Mouse (Mus musculus): ENCODE results near the gene Boll.

- TF ChIP-seq ELF1 (IDR thresholded peaks at IDR 0.05; ENCODE audit: low read depth, low read length) (no peak), POLR2A (IDR thresholded peaks at IDR 0.05; ENCODE audit: low read depth, low read length) (no peak), IRF4 (IDR thresholded peaks at IDR 0.05; ENCODE audit: low read depth, low read length) (no peak), ZC3H11A (IDR thresholded peaks at IDR 0.05; ENCODE audit: low read depth, low read length) (no peak), E2F4 (IDR thresholded peaks at IDR 0.05; ENCODE audit: insufficient replicate concordance, low read depth, low read length) (no peak), CTCF (conservative IDR thresholded peaks at IDR 0.05 in 1 of 2, IDR thresholded peaks at IDR 0.05 in 1 of 2; ENCODE audit: low read depth in 2 of 2, low read length in 2 of 2) (no peak), CHD2 (IDR thresholded peaks at IDR 0.05; ENCODE audit: low read length) (no peak), UBTF (IDR thresholded peaks at IDR 0.05; ENCODE audit: low read depth, low read length) (no peak), MXI1 (IDR thresholded peaks at IDR 0.05; ENCODE audit: low read depth, low read length) (no peak), NRF1 (IDR thresholded peaks at IDR 0.05; ENCODE audit: low read depth, low read length) (no peak)
Measured at GRCm38 (mm10) chr1:55362634-55363033, 635 bp downstream of the Boll start.

All from CH12.LX (cell line).